Mouse (Mus musculus): ENCODE data around the gene Slx1b.
"Not testable (repeated sequence)": the region's sequence is repeated elsewhere in the genome, so short reads cannot be mapped to it uniquely, and the experiment has no call there.

Gene Slx1b

GRCm38 (mm10) chr7:126695631-126696207 lies at the start of gene Slx1b:
TSS of gene Slx1b (minus strand) at chr7:126695784.
- DNase-seq (ENCODE audit: extremely low spot score, low read depth, low spot score): peak; percentile 94

GRCm38 (mm10) chr7:126741964-126742482 lies 46.4 kb upstream of the Slx1b start:
- no peak for DNase-seq (ENCODE audit: extremely low spot score, low read depth, low spot score)

DNA sequence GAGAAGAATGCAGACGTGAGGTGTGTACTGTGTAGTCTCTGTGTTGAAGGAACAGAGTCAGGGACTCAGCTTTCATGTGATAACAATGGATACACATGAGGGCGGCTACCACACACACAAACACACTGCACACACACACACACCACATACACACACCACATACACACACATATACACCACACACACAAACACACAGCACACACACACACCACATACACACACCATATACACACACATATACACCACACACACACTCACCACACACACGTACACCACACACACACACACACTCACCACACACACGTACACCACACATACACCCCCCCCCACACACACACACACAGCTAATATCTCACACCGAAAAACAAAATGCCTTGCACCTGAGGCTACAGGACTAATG lies 45.9 kb upstream of the Slx1b start:
- DNase-seq (ENCODE audit: extremely low spot score, low read depth, low spot score): no peak

GRCm38 (mm10) chr7:126740977-126741376 lies 45.4 kb upstream of the Slx1b start:
- no peak for DNase-seq (ENCODE audit: extremely low spot score, low read depth, low spot score)

GRCm38 (mm10) chr7:126740132-126740735 lies 44.6 kb upstream of the Slx1b start:
- no peak for DNase-seq (ENCODE audit: extremely low spot score, low read depth, low spot score)

- no peak for DNase-seq (ENCODE audit: extremely low spot score, low read depth, low spot score)
Measured at GRCm38 (mm10) chr7:126739551-126739950, 44.0 kb upstream of the Slx1b start.

- no peak for DNase-seq (ENCODE audit: extremely low spot score, low read depth, low spot score)
Measured at GRCm38 (mm10) chr7:126736122-126736521, 40.5 kb upstream of the Slx1b start.

GRCm38 (mm10) chr7:126730256-126730789 lies 34.7 kb upstream of the Slx1b start:
- not testable (repeated sequence) for DNase-seq (ENCODE audit: extremely low spot score, low read depth, low spot score)

- DNase-seq (ENCODE audit: extremely low spot score, low read depth, low spot score): no peak
Measured at GRCm38 (mm10) chr7:126725667-126726066, 30.1 kb upstream of the Slx1b start.

- no peak for DNase-seq (ENCODE audit: extremely low spot score, low read depth, low spot score)
Measured at GRCm38 (mm10) chr7:126725077-126725476, 29.5 kb upstream of the Slx1b start.

DNA sequence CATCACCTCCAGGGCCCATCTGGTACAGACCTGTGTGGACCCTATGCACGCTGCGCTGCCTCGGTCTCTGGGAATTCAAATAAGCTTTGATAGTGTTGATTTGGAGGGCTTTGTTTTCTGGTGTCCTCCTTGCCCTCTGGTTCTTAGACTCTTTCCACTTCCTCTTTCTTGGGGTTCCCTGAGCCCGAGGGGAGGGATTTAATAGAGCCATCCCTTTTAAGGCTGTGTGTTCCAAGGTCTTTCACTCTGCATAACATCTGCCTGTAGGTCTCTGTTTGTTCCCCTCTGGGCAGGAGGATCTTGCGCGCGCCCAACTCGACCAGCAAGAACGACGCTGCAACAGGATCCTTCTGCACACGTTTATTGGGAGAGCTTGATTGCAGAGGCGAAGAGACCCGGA lies 26.1 kb upstream of the Slx1b start:
- no peak for DNase-seq (ENCODE audit: extremely low spot score, low read depth, low spot score)

DNA sequence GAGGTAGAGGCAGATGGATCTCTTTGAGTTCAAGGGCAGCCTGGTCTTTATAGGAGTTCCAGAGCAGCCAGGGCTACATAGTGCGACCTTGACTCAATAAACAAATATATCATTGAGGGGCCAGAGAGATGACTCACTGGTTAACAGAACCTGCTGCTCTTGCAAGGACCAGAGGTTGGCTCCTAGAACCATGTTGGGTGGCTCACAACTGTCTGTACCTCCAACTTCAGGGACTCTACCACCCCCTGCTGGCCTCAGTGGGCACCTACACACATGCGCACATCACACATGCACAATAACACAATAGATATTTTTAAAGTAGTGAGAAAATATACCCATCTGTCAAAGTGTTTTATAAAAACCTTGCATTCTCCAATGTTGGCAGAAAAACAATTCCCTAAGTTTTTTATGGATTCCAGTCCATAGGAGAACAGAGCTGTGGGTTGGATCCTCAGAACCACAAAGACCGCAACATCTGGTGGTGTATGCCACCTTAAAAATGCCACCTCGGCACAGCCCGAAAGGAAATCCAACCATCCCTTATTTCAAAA lies 23.3 kb upstream of the Slx1b start:
- no peak for DNase-seq (ENCODE audit: extremely low spot score, low read depth, low spot score)

- DNase-seq (ENCODE audit: extremely low spot score, low read depth, low spot score): no peak
Measured at GRCm38 (mm10) chr7:126717566-126717965, 22.0 kb upstream of the Slx1b start.

DNA sequence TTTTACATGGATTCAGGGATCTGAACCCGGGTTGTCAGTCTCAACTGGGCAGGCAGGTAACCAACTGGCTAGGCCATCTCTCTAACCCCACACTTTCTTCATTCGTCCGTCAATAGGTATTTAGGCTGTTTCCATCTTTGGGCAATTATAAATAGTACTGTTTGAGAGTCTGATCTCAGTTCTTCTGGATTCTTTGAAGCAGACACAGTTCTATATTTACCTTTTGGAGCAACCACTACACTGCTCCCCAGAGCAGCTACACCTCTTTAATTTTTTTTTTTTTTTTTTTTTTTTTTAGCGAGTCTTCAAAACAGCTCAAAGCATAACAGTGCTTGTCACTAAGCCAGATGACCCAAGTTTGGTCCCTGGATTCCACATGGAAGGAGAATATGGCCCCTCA lies 20.1 kb upstream of the Slx1b start:
- no peak for DNase-seq (ENCODE audit: extremely low spot score, low read depth, low spot score)

- no peak for DNase-seq (ENCODE audit: extremely low spot score, low read depth, low spot score)
Measured at GRCm38 (mm10) chr7:126711910-126712309, 16.3 kb upstream of the Slx1b start.

GRCm38 (mm10) chr7:126710266-126710665 lies 14.7 kb upstream of the Slx1b start:
- DNase-seq (ENCODE audit: extremely low spot score, low read depth, low spot score): no peak

- DNase-seq (ENCODE audit: extremely low spot score, low read depth, low spot score): no peak
Measured at GRCm38 (mm10) chr7:126708175-126708952, 12.8 kb upstream of the Slx1b start.

GRCm38 (mm10) chr7:126707442-126708174 lies 12.0 kb upstream of the Slx1b start, which contains the start of gene Coro1a:
TSS of gene Coro1a (minus strand) at chr7:126707787.
- DNase-seq (ENCODE audit: extremely low spot score, low read depth, low spot score): no peak

DNA sequence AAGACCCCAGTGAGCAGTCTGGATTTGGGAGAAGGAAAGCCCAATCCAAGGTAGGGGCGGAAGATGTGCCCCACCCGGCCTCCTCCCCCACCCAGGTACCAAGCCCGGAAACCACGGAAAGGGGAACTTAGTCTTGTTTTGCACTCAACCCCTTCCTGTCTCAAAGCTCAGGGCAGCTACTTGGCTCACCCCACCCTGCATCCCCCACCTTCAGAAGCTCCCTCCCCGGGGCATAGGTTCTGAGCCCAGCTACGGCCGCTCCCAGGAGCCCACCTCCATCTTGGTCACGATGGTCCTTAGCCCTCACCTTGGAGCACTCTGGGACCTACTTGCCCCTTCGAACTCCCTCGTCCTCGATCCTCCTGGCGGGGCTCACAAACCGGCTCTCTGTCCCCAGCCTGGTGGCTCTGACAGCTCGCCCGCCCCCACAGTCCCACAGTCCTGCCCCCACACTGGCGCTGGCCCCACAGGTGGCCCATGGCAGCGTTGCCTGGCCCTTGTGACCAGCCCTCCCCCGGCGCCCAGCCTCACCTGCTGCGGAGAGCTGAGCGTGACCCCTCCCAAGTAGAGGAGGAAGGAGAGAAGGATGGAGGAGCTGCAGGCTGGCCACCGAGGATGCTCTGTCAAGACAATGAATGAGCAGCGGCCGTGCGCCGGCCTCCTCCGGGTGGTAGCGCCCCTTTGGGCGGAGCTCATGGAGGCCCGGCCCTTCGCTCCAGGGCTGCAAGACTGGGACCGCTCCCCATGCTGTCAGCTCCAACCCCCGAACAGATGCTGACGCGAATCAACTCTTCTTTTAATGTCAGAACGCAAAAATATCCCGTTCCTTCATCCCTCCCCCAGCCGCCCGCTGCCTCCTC lies 8.8 kb upstream of the Slx1b start:
- no peak for DNase-seq (ENCODE audit: extremely low spot score, low read depth, low spot score)

- no peak for DNase-seq (ENCODE audit: extremely low spot score, low read depth, low spot score)
Measured at GRCm38 (mm10) chr7:126703757-126704077, 8.1 kb upstream of the Slx1b start.

Measured in hindlimb bud, embryonic 11.5 days (tissue).